Mouse (Mus musculus): Measurements from ENCODE around the gene Ppp4r1.

Ppp4r1 gene

GRCm38 (mm10) chr17:65889476-65889875 is 107.1 kb downstream of the Ppp4r1 start:
- DNase-seq (ENCODE audit: low read depth in 2 of 2, low spot score in 2 of 2) = no peak
